Mouse (Mus musculus) kidney, embryonic 16.5 days (tissue): Measurements from ENCODE around the gene Vgll4. TPM values are rescaled to one million over a fixed set of nuclear protein-coding genes. Genes with fewer than 3 reads are reported as not detected.
A peak's percentile ranks its signal among the peaks of the same experiment; 100 is the strongest.

ENCODE experiments used
- ATAC-seq: fragments of 200-750 bp; cut with Nextera tagmentation; 2 replicates; pipeline ENCODE4 v1.8.0; 2017; ENCODE audit warnings: moderate TSS enrichment; ENCODE audit not compliant: low FRiP score, low TSS enrichment
- H3K27ac ChIP-seq: fragments of 300-500 bp; sonication (generic); 2 replicates; pipeline ENCODE4 v1.5.1; 2014; ENCODE audit warnings: low read length
- H3K27me3 ChIP-seq: fragments of 300-500 bp; sonication (generic); 2 replicates; pipeline ENCODE4 v1.6.1; 2014; ENCODE audit warnings: low read length, control low read depth, mixed read lengths; ENCODE audit not compliant: insufficient read depth
- H3K36me3 ChIP-seq: fragments of 300-500 bp; sonication (generic); 2 replicates; pipeline ENCODE4 v1.6.1; 2014; ENCODE audit warnings: low read length, control low read depth, mixed read lengths; ENCODE audit not compliant: insufficient read depth
- H3K4me1 ChIP-seq: fragments of 300-500 bp; sonication (generic); 2 replicates; pipeline ENCODE4 v1.6.1; 2014; ENCODE audit warnings: low read length, control low read depth, mixed read lengths; ENCODE audit not compliant: insufficient read depth
- H3K4me2 ChIP-seq: fragments of 300-500 bp; sonication (generic); replicated peaks from 2 replicates; pipeline ENCODE4 v1.6.1; 2014; ENCODE audit warnings: low read depth, low read length
- H3K4me3 ChIP-seq: fragments of 300-500 bp; sonication (generic); 2 replicates; pipeline ENCODE4 v1.5.1; 2014; ENCODE audit warnings: mild to moderate bottlenecking, low read length
- H3K9ac ChIP-seq: fragments of 300-500 bp; sonication (generic); replicated peaks from 2 replicates; pipeline ENCODE4 v1.6.1; 2014; ENCODE audit warnings: low read length
- H3K9me3 ChIP-seq: fragments of 300-500 bp; sonication (generic); 2 replicates; pipeline ENCODE4 v1.6.1; 2016; ENCODE audit warnings: low read length, control low read depth
- WGBS: fragments of 180-500 bp; shearing (Covaris S2); extraction: QIAGEN DNeasy Blood & Tissue Kit; methylation state at CpG from one replicate; pipeline ENCODE4 v1.1.7; 2014; 5-methylcytosine and 5-hydroxymethylcytosine counted together
- polyA plus RNA-seq: library from polyadenylated mRNA; unstranded; fragments of >200 nt; fragmentation: Nextera tagmentation; extraction: Ambion mirVana; gene quantifications from 2 replicates; pipeline ENCODE4 v1.2.1, GENCODE M21; 2015

The Vgll4 gene
- polyA plus RNA-seq, 1 experiment from 2014 or later = 114 TPM

DNA sequence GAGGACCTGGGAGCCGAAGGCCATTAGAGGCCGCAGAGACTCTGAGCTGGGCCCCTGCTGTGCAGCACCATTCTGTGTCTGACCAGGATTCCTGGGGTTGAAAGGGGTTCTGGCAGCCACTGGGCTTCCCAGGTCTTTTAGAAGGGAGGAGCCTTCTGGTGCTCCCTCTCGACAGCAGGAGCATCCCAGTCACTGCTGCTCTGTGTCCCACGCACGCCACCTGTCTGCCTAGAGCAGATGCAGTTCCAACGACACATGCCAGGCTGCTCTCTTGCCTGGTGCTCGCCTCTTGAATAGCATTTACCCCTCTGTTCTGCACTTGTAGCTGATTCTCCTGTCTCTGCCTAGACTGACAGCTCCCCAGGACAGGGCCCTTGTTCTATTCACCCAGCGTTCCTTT, 34.8 kb upstream of the Vgll4 start:
- no peaks in the 10 kb centered on the region for H3K36me3 ChIP-seq
- no peak overlapping the region for H3K4me3 ChIP-seq
- WGBS = 89% methylated on average over 8 of the region's 8 CpGs
- H3K27ac ChIP-seq = no peak overlapping the region
- no peaks in the 10 kb centered on the region for H3K27me3 ChIP-seq
- 0 out of 2 replicates have a peak, but pooled peaks cover 4% of the 10 kb centered on the region for H3K4me1 ChIP-seq
- H3K4me2 ChIP-seq = no peak overlapping the region
- no peak overlapping the region for H3K9ac ChIP-seq
- ATAC-seq = no peak
- H3K9me3 ChIP-seq = no peaks in the 10 kb centered on the region

DNA sequence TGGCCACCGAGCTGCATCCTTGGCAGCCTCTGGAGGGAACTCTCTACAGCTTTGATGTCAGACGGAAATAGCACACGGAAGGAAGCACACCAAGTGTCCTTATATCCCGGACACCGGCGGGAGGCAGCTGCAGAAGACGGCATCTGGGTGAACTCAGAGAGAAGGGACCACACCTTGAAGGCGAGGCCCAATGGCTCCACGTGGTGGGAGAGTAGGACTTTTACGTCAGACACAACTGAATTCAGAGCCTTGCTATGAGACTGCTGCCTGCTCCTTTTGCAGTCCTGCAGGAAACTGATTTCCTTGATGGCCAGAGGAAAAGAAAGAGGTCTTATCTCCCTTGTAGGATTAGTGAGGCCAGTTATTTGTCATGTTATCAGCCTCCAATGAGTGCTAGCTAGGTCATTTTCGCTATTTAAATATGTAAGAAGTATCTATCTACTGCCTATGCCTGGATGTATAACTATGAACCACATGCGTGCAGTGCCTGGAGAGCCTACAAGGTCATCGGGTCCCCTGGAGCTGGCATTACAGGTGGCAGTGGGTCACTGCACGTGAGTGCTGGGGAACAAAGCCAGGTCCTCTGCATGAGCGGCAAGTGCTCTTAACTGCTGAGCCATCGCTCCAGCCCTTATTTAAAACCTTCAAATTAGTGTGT, 28.7 kb upstream of the Vgll4 start:
- no peaks in the 10 kb centered on the region for H3K27me3 ChIP-seq
- H3K9me3 ChIP-seq = no peaks in the 10 kb centered on the region
- 0 out of 2 replicates have a peak, but pooled peaks cover 2% of the 10 kb centered on the region for H3K4me1 ChIP-seq
- no peak overlapping the region for H3K27ac ChIP-seq
- H3K9ac ChIP-seq = no peak overlapping the region
- no peak overlapping the region for H3K4me2 ChIP-seq
- ATAC-seq = no peak
- H3K36me3 ChIP-seq = no peaks in the 10 kb centered on the region
- 77% methylated on average over 16 of the region's 16 CpGs for WGBS
- H3K4me3 ChIP-seq = no peak overlapping the region

DNA sequence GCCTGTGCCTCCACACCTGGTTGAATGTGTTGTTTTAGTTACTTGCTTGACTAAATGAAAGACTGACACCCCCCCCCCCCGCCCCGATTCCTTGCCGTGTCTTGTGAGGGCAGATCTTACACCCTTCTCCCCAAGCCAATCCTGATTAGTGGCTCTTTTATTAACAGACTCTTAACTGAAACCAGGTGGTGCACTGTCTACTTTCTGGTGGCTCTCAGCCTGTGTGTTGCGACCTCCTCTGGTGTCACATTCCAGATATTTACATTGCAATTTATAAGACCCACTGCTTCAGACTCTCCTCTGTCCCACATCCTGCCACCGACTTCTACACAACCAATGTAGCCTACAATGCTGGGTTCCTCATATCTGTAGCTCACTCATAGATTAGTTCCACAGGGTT, 27.7 kb upstream of the Vgll4 start:
- no peaks in the 10 kb centered on the region for H3K36me3 ChIP-seq
- H3K9me3 ChIP-seq = no peaks in the 10 kb centered on the region
- no peak for ATAC-seq
- 33% methylated on average over 5 of the region's 5 CpGs for WGBS
- no peak overlapping the region for H3K27ac ChIP-seq
- H3K9ac ChIP-seq = no peak overlapping the region
- H3K4me1 ChIP-seq = 0 out of 2 replicates have a peak, but pooled peaks cover 2% of the 10 kb centered on the region
- no peak overlapping the region for H3K4me3 ChIP-seq
- no peaks in the 10 kb centered on the region for H3K27me3 ChIP-seq
- no peak overlapping the region for H3K4me2 ChIP-seq

DNA sequence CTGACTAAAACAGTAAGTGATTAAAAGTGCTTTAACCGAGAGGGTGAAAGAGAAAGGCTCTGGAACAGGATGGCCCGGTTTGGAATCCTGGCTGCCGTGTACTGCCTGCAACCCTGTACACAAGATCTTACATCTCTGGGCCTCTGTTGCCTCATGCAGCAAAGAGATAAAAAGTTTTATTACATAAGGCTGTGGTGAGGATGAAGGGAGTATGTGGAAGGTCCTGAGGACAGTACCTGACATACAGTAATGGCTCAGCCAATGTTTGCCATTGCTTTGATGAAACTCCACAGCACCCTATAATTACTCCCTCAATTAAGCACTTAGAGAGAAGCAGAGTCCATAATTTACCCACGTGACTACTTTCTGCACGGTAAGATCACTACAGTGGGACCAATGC, 27.1 kb upstream of the Vgll4 start:
- no peak overlapping the region for H3K4me2 ChIP-seq
- 67% methylated on average over 5 of the region's 5 CpGs for WGBS
- H3K4me1 ChIP-seq = 0 out of 2 replicates have a peak, but pooled peaks cover 2% of the 10 kb centered on the region
- no peak overlapping the region for H3K9ac ChIP-seq
- no peak for ATAC-seq
- no peaks in the 10 kb centered on the region for H3K27me3 ChIP-seq
- no peaks in the 10 kb centered on the region for H3K9me3 ChIP-seq
- no peak overlapping the region for H3K4me3 ChIP-seq
- H3K27ac ChIP-seq = no peak overlapping the region
- no peaks in the 10 kb centered on the region for H3K36me3 ChIP-seq

DNA sequence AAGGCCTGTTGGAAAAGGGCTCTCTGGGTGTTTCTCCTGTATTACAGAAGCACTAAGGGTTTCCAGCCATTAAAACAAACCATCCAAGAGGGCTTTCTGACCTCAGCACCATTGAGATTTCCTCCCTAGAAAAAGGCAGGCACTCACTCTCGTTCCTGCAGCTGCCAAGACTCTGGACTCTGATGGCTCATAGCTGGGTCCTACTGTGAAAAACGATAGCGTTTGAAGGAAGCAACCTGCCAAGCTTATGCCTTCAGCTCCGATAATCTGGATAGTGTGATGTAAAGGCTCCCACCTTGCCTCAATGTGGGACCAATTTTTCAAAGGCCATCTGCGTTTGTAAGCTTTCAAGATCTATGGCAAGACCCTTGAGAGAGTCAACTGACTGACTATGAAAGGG, 24.3 kb upstream of the Vgll4 start:
- Histone ChIP-seq H3K4me2 (no peak overlapping the region), H3K9me3 (no peaks in the 10 kb centered on the region), H3K27ac (no peak overlapping the region), H3K4me1 (0 out of 2 replicates have a peak, but pooled peaks cover 2% of the 10 kb centered on the region), H3K27me3 (no peaks in the 10 kb centered on the region), H3K9ac (no peak overlapping the region), H3K4me3 (no peak overlapping the region), H3K36me3 (no peaks in the 10 kb centered on the region)
- no peak for ATAC-seq
- 78% methylated on average over 5 of the region's 5 CpGs for WGBS

DNA sequence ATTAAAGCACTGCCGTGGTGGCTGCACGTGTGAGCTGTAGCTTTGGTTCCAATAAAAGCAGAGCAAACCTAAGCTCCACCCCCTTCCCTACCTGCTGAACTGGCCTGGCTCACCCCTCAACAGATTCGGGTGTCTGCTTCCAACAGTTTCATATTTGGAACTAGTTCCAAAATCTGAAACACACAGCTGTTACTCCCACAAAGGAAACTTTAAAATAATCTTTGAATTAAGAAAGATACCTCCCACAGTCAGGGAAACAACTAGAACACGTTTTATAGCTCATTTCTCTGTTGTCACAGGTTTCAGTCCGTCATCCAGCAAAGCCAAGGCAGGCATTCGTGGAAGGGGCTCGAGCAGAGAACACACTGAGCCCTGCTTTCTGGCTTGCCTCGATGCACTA, 23.9 kb upstream of the Vgll4 start:
- no peaks in the 10 kb centered on the region for H3K36me3 ChIP-seq
- no peaks in the 10 kb centered on the region for H3K9me3 ChIP-seq
- WGBS = 61% methylated on average over 8 of the region's 8 CpGs
- no peak overlapping the region for H3K27ac ChIP-seq
- no peak overlapping the region for H3K4me2 ChIP-seq
- no peaks in the 10 kb centered on the region for H3K27me3 ChIP-seq
- H3K9ac ChIP-seq = no peak overlapping the region
- no peak for ATAC-seq
- no peak overlapping the region for H3K4me3 ChIP-seq
- 0 out of 2 replicates have a peak, but pooled peaks cover 2% of the 10 kb centered on the region for H3K4me1 ChIP-seq

DNA sequence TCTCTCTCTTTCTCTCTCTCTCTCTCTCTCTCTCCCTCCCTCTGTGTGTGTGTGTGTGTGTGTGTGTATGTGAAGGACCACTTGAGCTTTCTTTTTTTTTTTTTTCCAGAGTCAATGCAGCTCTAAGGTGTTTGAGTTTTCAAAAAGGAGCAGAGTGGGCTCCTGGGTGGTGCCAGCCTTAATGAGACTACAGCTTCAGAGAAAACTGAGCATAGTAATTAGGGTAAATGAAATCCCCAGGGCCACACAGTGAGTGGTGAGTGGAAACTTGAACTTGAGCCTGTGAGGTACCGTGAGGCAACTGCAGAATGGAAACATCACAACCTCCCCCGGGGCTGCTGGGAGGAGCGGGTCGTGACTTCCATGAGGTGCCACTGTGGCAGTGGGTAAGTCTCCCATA, 22.1 kb upstream of the Vgll4 start:
- ATAC-seq = no peak
- no peak overlapping the region for H3K4me3 ChIP-seq
- H3K36me3 ChIP-seq = no peaks in the 10 kb centered on the region

DNA sequence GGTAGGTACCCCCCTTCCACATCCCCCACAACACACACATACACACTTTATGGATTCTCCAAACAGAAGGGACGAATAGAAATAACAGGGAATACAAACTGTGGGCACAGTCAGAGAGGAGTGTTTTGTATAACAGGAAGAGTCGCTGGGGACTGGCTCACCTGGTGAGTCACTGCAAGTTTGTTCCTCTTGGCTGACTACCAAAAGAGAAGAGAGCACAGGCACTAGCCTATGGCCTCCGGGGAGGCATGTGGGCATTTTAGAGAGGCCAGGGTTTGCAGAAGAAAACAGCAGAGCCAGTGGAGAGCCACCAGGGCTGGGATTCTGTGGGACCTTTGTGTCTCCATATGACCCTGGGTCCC, 18.8 kb upstream of the Vgll4 start:
- Histone ChIP-seq H3K4me2 (no peak overlapping the region), H3K4me3 (no peak overlapping the region), H3K9me3 (no peaks in the 10 kb centered on the region), H3K27me3 (no peaks in the 10 kb centered on the region), H3K9ac (no peak overlapping the region), H3K27ac (peak overlapping the region; percentile 90), H3K36me3 (no peaks in the 10 kb centered on the region), H3K4me1 (no peaks in the 10 kb centered on the region)
- WGBS = 54% methylated on average over 3 of the region's 3 CpGs
- peak; percentile 85 for ATAC-seq

More for the DNA sequence above, 22.1 kb upstream of the Vgll4 start:
- Histone ChIP-seq H3K9ac (no peak overlapping the region), H3K27ac (no peak overlapping the region), H3K27me3 (no peaks in the 10 kb centered on the region), H3K9me3 (no peaks in the 10 kb centered on the region), H3K4me2 (no peak overlapping the region), H3K4me1 (0 out of 2 replicates have a peak, but pooled peaks cover under 1% of the 10 kb centered on the region)
- WGBS = 71% methylated on average over 4 of the region's 4 CpGs

DNA sequence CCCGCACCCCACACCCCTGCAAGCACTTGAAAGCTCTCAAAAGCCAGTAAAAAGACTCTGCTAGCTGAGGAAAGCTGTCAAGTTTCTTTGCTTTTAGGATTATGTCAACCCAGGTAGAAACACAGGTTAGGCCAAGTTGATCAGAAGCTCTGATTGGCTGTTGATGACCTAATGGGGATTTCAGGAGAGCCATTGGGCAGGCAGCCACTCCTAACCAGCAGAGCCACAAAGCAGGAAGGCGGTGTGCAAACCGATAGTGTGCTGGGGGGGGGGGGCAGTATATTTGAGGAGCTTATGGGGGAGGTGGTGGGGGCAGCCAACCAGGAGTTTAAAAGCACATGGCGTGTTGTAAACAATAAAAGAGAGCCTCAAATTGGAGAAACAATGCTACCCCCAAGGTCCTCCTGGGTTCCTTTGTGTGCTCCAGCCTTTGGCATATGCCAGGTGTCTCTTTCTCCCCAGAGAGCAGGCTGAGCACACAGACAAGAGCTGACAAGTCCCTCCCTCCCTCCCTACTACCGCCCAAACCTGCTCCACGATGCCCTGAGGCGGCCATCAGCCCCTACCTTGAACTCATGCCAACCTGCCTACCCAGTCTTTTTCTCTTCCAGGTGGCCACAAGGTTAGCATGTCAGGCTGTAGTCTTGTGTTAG, 18.3 kb upstream of the Vgll4 start:
- 58% methylated on average over 7 of the region's 7 CpGs for WGBS
- Histone ChIP-seq H3K4me2 (no peak overlapping the region), H3K27ac (peak overlapping the region; percentile 90)

DNA sequence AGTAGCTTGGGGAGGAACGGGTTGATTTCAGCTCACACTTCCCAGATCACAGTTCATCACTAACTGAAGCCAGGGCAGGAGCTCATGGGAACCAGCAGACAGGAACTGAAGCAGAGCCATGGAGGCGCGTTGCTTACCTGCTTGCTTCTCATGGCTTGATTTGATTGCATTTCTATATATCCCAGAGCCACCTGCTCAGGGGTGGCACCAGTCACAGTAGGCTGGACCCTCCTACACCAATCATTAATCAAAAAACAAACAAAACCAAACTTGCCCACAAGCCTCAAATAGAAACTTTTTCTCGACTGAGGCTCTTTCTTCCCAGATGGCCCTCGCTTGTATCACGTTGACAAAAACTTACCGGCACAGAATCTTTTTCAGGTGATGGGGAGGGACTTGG, 12.9 kb upstream of the Vgll4 start:
- 68% methylated on average over 7 of the region's 7 CpGs for WGBS
- no peaks in the 10 kb centered on the region for H3K4me1 ChIP-seq
- no peak overlapping the region for H3K27ac ChIP-seq
- no peak for ATAC-seq
- no peaks in the 10 kb centered on the region for H3K36me3 ChIP-seq
- no peak overlapping the region for H3K4me2 ChIP-seq
- no peaks in the 10 kb centered on the region for H3K27me3 ChIP-seq
- no peak overlapping the region for H3K9ac ChIP-seq
- no peak overlapping the region for H3K4me3 ChIP-seq
- no peaks in the 10 kb centered on the region for H3K9me3 ChIP-seq

More for the DNA sequence above, 18.3 kb upstream of the Vgll4 start:
- H3K4me3 ChIP-seq = no peak overlapping the region
- H3K36me3 ChIP-seq = no peaks in the 10 kb centered on the region
- no peaks in the 10 kb centered on the region for H3K4me1 ChIP-seq
- H3K9me3 ChIP-seq = no peaks in the 10 kb centered on the region
- peak; percentile 73; the same call in 1 of the 2 replicates for ATAC-seq
- H3K27me3 ChIP-seq = no peaks in the 10 kb centered on the region
- no peak overlapping the region for H3K9ac ChIP-seq
